Mouse (Mus musculus): ENCODE data around the gene Ffar3.

Gene Ffar3

GRCm38 (mm10) chr7:30856078-30856477, at the start of gene Ffar3:
TSS of gene Ffar3 (minus strand) at chr7:30856178.
- no peak for DNase-seq (ENCODE audit: low spot score)

GRCm38 (mm10) chr7:30904042-30904441, 48.1 kb upstream of the Ffar3 start:
- no peak for DNase-seq (ENCODE audit: low spot score)

GRCm38 (mm10) chr7:30895217-30895616, 39.2 kb upstream of the Ffar3 start:
- no peak for DNase-seq (ENCODE audit: low spot score)

- no peak for DNase-seq (ENCODE audit: low spot score)
These were observed 36.5 kb upstream of the Ffar3 start for GRCm38 (mm10) chr7:30892515-30892914.

- no peak for DNase-seq (ENCODE audit: low spot score)
These were observed 35.8 kb upstream of the Ffar3 start for GRCm38 (mm10) chr7:30891746-30892145.

GRCm38 (mm10) chr7:30890681-30891080, 34.7 kb upstream of the Ffar3 start:
- no peak for DNase-seq (ENCODE audit: low spot score)

- DNase-seq (ENCODE audit: low spot score): no peak
These were observed 32.8 kb upstream of the Ffar3 start for GRCm38 (mm10) chr7:30888786-30889185.

GRCm38 (mm10) chr7:30887568-30888188, 31.7 kb upstream of the Ffar3 start:
- DNase-seq (ENCODE audit: low spot score): no peak

GRCm38 (mm10) chr7:30886852-30887251, 30.9 kb upstream of the Ffar3 start:
- no peak for DNase-seq (ENCODE audit: low spot score)

- DNase-seq (ENCODE audit: low spot score): no peak
These were observed 28.1 kb upstream of the Ffar3 start for GRCm38 (mm10) chr7:30884047-30884446.

GRCm38 (mm10) chr7:30881367-30881766, 25.4 kb upstream of the Ffar3 start:
- no peak for DNase-seq (ENCODE audit: low spot score)

GRCm38 (mm10) chr7:30880176-30880575, 24.2 kb upstream of the Ffar3 start, which contains the start of gene Cd22:
TSS of gene Cd22 (minus strand) at chr7:30880342.
- no peak for DNase-seq (ENCODE audit: low spot score)

GRCm38 (mm10) chr7:30878950-30879349, 23.0 kb upstream of the Ffar3 start:
- no peak for DNase-seq (ENCODE audit: low spot score)

- DNase-seq (ENCODE audit: low spot score): peak; percentile 45
These were observed 17.1 kb upstream of the Ffar3 start for GRCm38 (mm10) chr7:30873083-30873482.

GRCm38 (mm10) chr7:30863386-30863785, 7.4 kb upstream of the Ffar3 start:
- DNase-seq (ENCODE audit: low spot score): no peak

GRCm38 (mm10) chr7:30861464-30861863, 5.5 kb upstream of the Ffar3 start, which contains the start of gene Ffar1:
TSS of gene Ffar1 (minus strand) at chr7:30861564.
- no peak for DNase-seq (ENCODE audit: low spot score)

GRCm38 (mm10) chr7:30859635-30860402, 3.8 kb upstream of the Ffar3 start:
- no peak for DNase-seq (ENCODE audit: low spot score)

GRCm38 (mm10) chr7:30859290-30859634, 3.3 kb upstream of the Ffar3 start:
- DNase-seq (ENCODE audit: low spot score): peak; percentile 48

- no peak for DNase-seq (ENCODE audit: low spot score)
These were observed 1.8 kb upstream of the Ffar3 start for GRCm38 (mm10) chr7:30857746-30858145.

- no peak for DNase-seq (ENCODE audit: low spot score)
These were observed 4.6 kb downstream of the Ffar3 start for GRCm38 (mm10) chr7:30851421-30851820.

- DNase-seq (ENCODE audit: low spot score): no peak
These were observed 8.0 kb downstream of the Ffar3 start for GRCm38 (mm10) chr7:30847934-30848333.

GRCm38 (mm10) chr7:30847386-30847785, 8.6 kb downstream of the Ffar3 start:
- DNase-seq (ENCODE audit: low spot score): no peak

GRCm38 (mm10) chr7:30846505-30847053, 9.4 kb downstream of the Ffar3 start:
- no peak for DNase-seq (ENCODE audit: low spot score)

Measured in ovary, postnatal 10 days (tissue).